Mouse (Mus musculus) midbrain, postnatal 0 days (tissue): ENCODE measurements at regions not wholly inside any gene's neighbourhood (a gene's known extent, or its start where the extent isn't known, plus 50 kb on each side); places are given as distances from the start of the nearest gene placed in this dataset.
"Not testable (repeated sequence)": the region's sequence is repeated elsewhere in the genome, so short reads cannot be mapped to it uniquely, and the experiment has no call there.

Source experiments
- ATAC-seq: fragments of 200-750 bp; cut with Nextera tagmentation; 2 replicates; pipeline ENCODE4 v1.8.0; 2017; ENCODE audit warnings: moderate number of reproducible peaks, mild to moderate bottlenecking, moderate TSS enrichment, moderate library complexity; ENCODE audit not compliant: low FRiP score
- DNase-seq: peaks from one replicate; pipeline ENCODE4 v3.0.0-alpha.2; 2015; ENCODE audit warnings: low spot score
- H3K27ac ChIP-seq: fragments of 300-500 bp; sonication (generic); 2 replicates; pipeline ENCODE4 v1.5.1; 2014; ENCODE audit warnings: low read depth, mild to moderate bottlenecking, low read length, mixed read lengths
- H3K27me3 ChIP-seq: fragments of 300-500 bp; sonication (generic); 2 replicates; pipeline ENCODE4 v1.6.1; 2014; ENCODE audit warnings: low read length, control low read depth, mixed read lengths; ENCODE audit not compliant: insufficient read depth
- H3K36me3 ChIP-seq: fragments of 300-500 bp; sonication (generic); 2 replicates; pipeline ENCODE4 v1.6.1; 2014; ENCODE audit warnings: low read length, control low read depth, mixed read lengths; ENCODE audit not compliant: insufficient read depth
- H3K4me1 ChIP-seq: fragments of 300-500 bp; sonication (generic); 2 replicates; pipeline ENCODE4 v1.6.1; 2014; ENCODE audit warnings: mild to moderate bottlenecking, control low read depth, antibody characterized with exemption, low read length, mixed read lengths; ENCODE audit not compliant: insufficient read depth
- H3K4me2 ChIP-seq: fragments of 300-500 bp; sonication (generic); 2 replicates; pipeline ENCODE4 v1.6.1; 2014; ENCODE audit warnings: low read depth, mild to moderate bottlenecking, low read length, mixed read lengths; ENCODE audit not compliant: poor library complexity, severe bottlenecking
- H3K4me3 ChIP-seq: fragments of 300-500 bp; sonication (generic); 2 replicates; pipeline ENCODE4 v1.5.1; 2014; ENCODE audit warnings: low read depth, mild to moderate bottlenecking, low read length, moderate library complexity
- H3K9ac ChIP-seq: fragments of 300-500 bp; sonication (generic); replicated peaks from 2 replicates; pipeline ENCODE4 v1.6.1; 2014; ENCODE audit warnings: mild to moderate bottlenecking, low read length, moderate library complexity, mixed read lengths; ENCODE audit not compliant: poor library complexity, severe bottlenecking
- H3K9me3 ChIP-seq: fragments of 300-500 bp; sonication (generic); 2 replicates; pipeline ENCODE4 v1.6.1; 2016; ENCODE audit warnings: low read length, control low read depth
- CTCF ChIP-seq: IDR thresholded peaks from 2 replicates; pipeline ENCODE4 v1.5.1; 2016; ENCODE audit warnings: antibody characterized with exemption, mild to moderate bottlenecking
- WGBS: fragments of 180-500 bp; shearing (Covaris S2); extraction: QIAGEN DNeasy Blood & Tissue Kit; methylation state at CpG from one replicate; pipeline ENCODE4 v1.1.7; 2014; 5-methylcytosine and 5-hydroxymethylcytosine counted together

DNA sequence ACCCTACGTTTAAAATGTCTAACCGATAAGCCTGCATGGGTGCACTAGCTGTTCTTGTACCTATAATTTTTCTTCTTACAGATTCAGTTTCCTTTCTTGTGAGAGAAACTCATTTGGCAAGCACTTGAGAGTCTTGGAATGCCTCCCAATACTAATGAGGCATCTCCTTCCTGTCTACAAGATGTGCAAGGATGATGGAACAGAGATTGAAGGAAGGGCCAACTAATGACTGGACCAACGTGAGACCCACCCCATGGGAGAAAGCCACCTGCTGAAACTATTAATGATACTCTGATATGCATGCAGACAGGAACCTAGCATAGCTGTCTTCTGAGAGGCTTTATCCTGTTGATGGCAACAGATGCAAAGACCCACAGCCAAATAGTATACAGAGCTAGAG, 179.9 kb upstream of the Slitrk6 start:
- H3K27me3 ChIP-seq = no peaks in the 10 kb centered on the region
- H3K27ac ChIP-seq = no peak overlapping the region
- no peaks in the 10 kb centered on the region for H3K36me3 ChIP-seq
- no peaks in the 10 kb centered on the region for H3K4me1 ChIP-seq
- no peak for TF ChIP-seq CTCF
- H3K9ac ChIP-seq = no peak overlapping the region
- H3K4me2 ChIP-seq = no peak overlapping the region
- peak; percentile 59 for DNase-seq
- no peak overlapping the region for H3K4me3 ChIP-seq
- no peaks in the 10 kb centered on the region for H3K9me3 ChIP-seq
- WGBS = 85% methylated on average over 3 of the region's 3 CpGs
- ATAC-seq = no peak

DNA sequence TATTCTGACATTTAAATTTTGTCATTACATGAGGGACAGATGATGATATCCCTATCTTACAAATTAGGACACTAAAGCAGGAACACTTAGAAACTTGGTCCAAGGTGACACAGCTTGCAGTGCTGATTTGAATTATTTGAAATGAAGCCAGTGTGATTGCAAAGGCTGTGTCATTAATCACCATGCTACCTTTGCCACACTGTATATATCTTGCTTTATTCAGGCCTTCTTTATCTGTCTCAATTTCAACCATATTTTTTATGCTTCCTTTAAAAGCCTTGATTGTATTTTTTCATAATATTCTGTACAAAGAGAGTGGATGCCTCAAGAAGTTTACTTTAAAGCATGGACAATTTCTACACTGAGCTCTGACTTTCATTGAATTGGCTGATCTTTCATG, 167.0 kb upstream of the Slitrk6 start:
- Histone ChIP-seq H3K4me2 (no peak overlapping the region), H3K36me3 (no peaks in the 10 kb centered on the region), H3K4me1 (no peaks in the 10 kb centered on the region), H3K9me3 (no peaks in the 10 kb centered on the region), H3K9ac (no peak overlapping the region), H3K27me3 (no peaks in the 10 kb centered on the region), H3K4me3 (no peak overlapping the region), H3K27ac (no peak overlapping the region)
- ATAC-seq (no peak), DNase-seq (peak; percentile 4)
- TF ChIP-seq CTCF = no peak

DNA sequence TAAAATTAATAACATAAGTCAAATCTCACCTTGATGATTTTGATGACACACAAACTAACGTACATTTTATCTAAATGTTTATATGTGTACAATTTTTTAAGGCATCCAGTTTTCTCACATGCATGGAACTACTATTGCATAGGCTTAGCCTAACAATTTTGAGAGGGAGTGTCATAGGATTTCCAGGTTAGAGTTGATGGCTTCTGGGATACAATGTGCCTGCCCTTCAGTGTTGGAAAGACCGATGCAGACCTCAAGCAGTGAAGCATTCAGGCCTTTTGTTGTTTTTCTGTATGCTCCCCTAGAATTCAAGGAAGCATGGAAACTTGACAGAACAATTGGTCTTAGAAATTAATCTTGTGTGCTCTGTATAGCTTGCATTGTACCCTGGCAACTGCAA, 158.4 kb upstream of the Slitrk6 start:
- Histone ChIP-seq H3K27ac (no peak overlapping the region), H3K9me3 (no peaks in the 10 kb centered on the region), H3K9ac (no peak overlapping the region), H3K4me2 (no peak overlapping the region), H3K27me3 (no peaks in the 10 kb centered on the region), H3K36me3 (no peaks in the 10 kb centered on the region), H3K4me1 (no peaks in the 10 kb centered on the region), H3K4me3 (no peak overlapping the region)
- ATAC-seq = no peak
- TF ChIP-seq CTCF = no peak
- 55% methylated on average over 2 of the region's 2 CpGs for WGBS
- no peak for DNase-seq

DNA sequence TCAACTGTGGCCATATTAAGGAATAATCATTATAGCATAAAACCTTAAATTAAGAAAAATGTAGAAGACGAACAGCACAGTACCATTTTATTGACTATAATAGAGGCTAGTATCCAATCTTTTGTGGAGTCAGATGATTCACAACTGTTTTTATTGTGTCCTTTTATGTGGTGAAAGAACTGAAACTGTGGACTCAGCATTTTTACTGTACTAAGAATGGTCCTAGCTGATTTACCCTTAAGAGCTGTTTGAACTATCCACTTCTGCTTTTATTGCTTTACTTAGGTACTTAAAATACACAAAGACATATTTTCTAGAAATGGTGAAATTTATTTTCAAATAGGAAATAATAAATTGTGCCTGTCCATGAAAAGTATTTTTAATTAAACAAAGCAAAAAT, 137.9 kb upstream of the Slitrk6 start:
- no peak for ATAC-seq
- no peak for TF ChIP-seq CTCF
- 93% methylated on average over 1 of the region's 1 CpGs for WGBS
- no peaks in the 10 kb centered on the region for H3K9me3 ChIP-seq
- H3K27ac ChIP-seq = no peak overlapping the region
- H3K36me3 ChIP-seq = no peaks in the 10 kb centered on the region
- H3K9ac ChIP-seq = no peak overlapping the region
- H3K27me3 ChIP-seq = no peaks in the 10 kb centered on the region
- H3K4me2 ChIP-seq = no peak overlapping the region
- H3K4me3 ChIP-seq = no peak overlapping the region
- H3K4me1 ChIP-seq = no peaks in the 10 kb centered on the region
- no peak for DNase-seq

DNA sequence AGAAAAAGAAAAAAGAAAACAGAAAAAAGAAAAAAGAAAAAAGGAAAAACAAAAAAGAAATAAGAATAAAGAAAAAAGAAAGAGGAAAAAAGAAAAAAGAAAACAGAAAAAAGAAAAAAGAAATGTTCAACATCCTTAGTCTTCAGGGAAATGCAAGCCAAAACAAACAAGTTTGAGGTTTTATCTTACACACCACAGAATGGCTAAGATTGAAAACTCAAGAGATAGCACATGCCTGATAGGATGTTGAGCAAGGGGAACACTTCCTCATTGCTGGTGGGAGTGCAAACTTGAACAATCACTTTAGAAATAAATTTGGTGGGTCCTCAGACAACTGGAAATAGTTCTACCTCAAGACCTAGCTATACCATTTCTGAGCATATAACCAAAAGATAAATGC, 116.4 kb upstream of the Slitrk6 start:
- H3K27ac ChIP-seq = no peak overlapping the region
- ATAC-seq (no peak), DNase-seq (no peak)
- TF ChIP-seq CTCF = no peak
- no peaks in the 10 kb centered on the region for H3K36me3 ChIP-seq
- no peaks in the 10 kb centered on the region for H3K9me3 ChIP-seq
- no peak overlapping the region for H3K9ac ChIP-seq
- no peaks in the 10 kb centered on the region for H3K4me1 ChIP-seq
- no peak overlapping the region for H3K4me3 ChIP-seq
- H3K27me3 ChIP-seq = no peaks in the 10 kb centered on the region
- H3K4me2 ChIP-seq = no peak overlapping the region

DNA sequence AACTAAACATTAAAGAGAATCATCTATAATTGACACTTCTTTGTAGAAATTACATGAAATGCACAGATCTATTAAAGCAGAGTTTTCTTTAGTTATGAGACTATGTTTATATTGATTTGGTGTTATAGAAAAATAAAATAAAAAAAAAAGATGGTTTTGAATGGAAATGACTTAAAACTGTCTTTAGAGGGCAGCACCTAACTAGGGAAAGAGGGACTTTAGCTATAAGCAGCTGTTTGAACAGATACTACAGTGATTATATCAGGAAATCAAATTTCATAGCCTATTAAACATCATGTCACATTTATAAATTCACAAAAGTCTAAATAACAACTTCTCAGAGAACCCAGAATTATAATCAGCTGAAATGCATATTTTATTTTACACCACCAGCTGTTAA, 69.7 kb upstream of the Slitrk6 start:
- H3K4me2 ChIP-seq = no peak overlapping the region
- no peak overlapping the region for H3K4me3 ChIP-seq
- no peaks in the 10 kb centered on the region for H3K9me3 ChIP-seq
- TF ChIP-seq CTCF = peak; percentile 77
- H3K4me1 ChIP-seq = no peaks in the 10 kb centered on the region
- peak; percentile 62 for DNase-seq
- H3K9ac ChIP-seq = no peak overlapping the region
- H3K27ac ChIP-seq = no peak overlapping the region
- no peaks in the 10 kb centered on the region for H3K27me3 ChIP-seq
- no peaks in the 10 kb centered on the region for H3K36me3 ChIP-seq
- no peak for ATAC-seq

DNA sequence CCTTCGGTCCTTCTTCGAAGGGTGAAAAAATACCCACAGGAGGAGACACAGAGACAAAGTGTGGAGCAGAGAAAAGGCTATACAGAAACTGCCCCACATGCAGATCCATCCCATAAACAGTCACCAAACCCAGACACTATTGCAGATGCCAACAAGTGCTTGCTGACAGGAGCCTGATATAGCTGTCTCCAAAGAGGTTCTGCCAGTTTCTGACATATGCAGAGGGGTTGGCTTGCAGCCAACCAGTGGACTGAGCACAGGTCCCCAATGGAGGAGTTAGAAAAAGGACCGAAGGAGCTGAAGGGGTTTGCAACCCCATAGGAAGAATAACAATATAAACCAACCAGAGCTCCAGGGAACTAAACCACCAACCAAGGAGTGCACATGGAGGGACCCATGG, 67.2 kb upstream of the Slitrk6 start:
- H3K9me3 ChIP-seq, H3K36me3 ChIP-seq, H3K4me1 ChIP-seq, H3K27ac ChIP-seq, H3K4me2 ChIP-seq, ATAC-seq, H3K9ac ChIP-seq, H3K4me3 ChIP-seq, H3K27me3 ChIP-seq: not testable (repeated sequence)
- WGBS = 71% methylated on average over 3 of the region's 3 CpGs
- DNase-seq = peak; percentile 8
